Mouse (Mus musculus): Measurements from ENCODE around the gene Gpr108.
"Not testable (repeated sequence)": the region's sequence is repeated elsewhere in the genome, so short reads cannot be mapped to it uniquely, and the experiment has no call there.

Gpr108 gene

DNA sequence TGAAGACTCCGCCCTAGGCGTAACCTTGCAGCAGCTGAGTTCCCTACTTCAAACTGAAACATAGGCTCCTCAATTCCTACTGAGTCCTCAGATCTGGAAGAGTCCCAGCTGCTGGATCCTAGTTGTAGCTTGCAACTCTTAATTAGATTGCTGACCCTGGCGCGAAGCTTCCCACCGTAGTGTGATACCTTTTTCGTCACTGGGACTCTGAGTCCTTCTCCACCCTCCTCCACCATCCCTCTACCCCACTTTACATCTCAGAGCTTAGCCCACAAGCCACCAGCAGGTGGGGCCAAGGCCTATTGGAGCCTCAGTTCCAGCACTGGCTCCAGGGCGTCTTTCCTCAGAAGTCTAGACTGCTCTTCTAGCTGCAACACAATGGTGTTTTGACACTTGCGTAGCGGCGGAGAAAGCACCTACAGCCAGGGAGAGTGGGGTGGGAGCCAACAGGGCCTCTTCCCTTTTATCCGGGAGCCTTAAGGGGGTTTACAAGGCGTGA, at the start of gene Gpr108:
Gene Gpr108 (minus strand): TSS at position 246 of the 499 bp plus-strand sequence.
- peak; percentile 68 for DNase-seq (ENCODE audit: low spot score)

DNA sequence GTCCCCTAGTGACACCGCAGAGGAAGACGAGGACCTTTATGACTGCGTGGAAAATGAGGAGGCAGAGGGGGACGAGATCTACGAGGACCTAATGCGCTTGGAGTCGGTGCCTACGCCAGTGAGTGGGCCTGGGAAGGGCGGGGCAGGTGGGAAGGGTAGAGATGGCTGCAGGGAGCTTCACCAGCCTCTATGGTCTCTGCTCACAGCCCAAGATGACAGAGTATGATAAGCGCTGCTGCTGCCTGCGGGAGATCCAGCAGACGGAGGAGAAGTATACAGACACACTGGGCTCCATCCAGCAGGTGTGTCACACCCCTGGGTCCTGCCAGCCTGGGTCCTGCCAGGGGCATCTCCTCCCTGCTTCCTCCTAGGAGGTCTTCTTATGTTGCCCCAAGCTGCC, 48.8 kb upstream of the Gpr108 start:
- no peak for DNase-seq (ENCODE audit: low spot score)

DNA sequence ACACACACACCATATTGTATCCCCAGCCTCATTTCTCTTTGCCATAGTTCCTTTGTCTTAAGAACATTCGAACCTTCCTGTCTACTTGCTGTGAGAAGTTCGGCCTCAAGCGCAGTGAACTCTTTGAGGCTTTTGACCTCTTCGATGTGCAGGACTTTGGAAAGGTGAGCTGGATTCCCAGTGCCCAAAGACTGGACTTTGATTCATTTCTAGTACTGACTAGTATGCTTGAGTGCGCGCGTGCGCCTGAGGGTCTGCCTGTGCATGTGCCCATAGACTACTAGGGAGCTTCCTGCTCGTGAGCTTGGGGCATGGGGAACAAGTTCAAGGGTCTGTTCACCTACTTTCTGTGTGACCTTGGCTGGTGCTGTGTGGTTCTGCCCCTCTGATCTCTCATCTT, 47.7 kb upstream of the Gpr108 start:
- DNase-seq (ENCODE audit: low spot score), result no peak

DNA sequence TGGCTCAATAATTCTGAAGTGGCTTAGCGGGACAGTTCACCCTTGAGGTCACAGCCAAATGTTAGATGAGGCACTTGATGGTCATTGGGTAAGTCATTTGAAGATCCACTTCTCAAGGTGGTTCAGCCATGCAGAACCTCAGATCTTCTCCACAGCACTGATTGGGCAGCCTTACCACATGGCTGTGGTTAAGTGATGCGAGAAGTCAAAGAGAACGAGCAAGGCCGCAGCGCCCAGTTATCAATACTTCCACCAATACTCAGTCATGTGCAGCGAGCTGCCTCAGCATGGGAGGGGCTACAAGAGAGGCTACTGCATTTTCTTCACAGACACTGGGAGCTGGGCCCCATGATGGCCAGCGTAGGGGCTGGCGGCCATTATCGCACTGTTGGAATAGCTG, 44.7 kb upstream of the Gpr108 start:
- no peak for DNase-seq (ENCODE audit: low spot score)

DNA sequence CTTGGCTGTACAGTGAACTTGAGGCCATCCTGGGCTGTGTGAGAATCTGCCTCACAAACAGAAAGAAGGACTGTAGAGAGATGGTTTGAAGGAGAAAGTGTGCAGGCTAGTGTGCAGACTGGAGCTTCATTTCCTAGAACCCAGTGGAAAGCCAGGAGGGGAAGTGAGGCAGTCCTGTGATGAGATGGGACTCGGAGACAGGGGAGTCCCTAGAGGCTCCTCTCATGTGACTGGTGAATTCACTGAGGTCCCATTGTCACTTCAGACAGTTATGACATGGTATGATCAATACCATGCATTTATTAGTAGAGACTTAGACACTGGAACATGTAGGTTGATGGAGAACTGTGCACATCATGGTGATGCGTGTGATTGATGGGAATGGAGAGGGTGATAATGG, 44.1 kb upstream of the Gpr108 start:
- DNase-seq (ENCODE audit: low spot score), result no peak

DNA sequence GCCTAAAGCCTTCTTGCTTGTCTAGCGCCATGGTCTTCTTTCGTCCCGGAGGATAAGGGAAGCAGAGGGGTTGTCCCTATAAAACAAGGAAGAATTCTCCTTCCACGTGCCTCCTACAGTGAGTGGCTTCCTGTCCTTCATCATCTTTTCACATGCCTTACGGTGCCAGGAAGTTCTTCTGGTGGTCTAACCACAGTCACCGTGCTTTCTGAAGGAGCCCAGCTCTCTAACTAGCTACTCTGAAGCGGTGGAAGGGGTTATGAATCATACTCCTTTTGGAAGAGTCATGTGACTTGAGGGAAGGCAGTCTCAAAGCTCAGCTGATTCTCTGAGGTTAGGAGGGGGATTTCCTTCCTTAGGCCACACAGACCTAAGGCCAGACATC, 42.4 kb upstream of the Gpr108 start:
- DNase-seq (ENCODE audit: low spot score), result no peak

DNA sequence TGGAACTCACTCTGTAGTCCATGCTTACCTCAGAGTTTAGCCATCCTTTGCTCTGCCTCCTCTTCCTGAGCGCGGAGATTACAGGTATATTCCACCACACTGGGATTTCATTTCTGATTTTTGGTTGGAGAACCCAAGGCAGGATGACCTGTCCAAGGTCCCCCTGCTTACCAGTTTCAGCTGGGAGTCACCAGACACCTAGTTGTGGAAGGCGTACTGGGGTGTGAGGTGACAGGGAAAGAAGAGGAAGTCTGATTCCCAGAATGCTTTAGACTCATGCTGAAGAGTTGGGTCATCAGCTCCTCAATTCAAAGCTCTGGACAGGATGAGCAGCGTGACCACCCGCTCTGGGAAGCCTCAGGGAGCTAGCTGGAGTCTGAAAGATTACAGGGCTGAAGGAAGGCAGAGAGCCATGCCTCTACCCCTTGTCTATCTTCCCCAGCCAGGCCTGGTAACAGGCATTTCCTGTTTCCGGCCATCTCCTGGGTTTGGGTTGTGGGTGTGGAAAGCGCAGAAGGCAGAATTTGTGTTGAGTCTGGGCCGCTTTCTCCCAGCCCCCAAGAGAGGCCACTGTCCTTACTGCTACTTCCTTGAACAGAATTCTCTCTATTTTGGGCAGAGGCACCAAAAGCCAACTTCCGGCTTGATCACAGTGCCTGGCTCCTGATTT, 41.9 kb upstream of the Gpr108 start:
- no peak for DNase-seq (ENCODE audit: low spot score)

DNA sequence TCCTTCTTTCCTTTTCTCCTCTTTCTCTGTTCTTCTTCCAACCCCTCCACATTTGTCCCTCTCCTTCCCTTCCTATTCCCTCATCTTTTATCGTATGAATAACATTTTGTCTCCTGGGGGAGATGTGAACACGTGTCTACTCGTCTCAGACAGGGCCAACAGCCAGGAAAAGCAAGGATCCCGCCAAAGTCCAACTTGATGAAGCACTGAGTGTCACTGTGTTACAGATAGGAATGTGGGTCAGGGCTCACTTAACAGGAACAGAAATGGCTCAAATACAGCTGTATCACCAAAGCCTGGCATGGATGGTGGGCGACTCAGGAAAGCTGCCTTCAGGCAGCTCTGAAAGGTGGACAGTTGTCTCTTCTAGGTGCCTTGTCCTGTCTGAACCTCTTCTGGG, 41.0 kb upstream of the Gpr108 start:
- DNase-seq (ENCODE audit: low spot score), result no peak

DNA sequence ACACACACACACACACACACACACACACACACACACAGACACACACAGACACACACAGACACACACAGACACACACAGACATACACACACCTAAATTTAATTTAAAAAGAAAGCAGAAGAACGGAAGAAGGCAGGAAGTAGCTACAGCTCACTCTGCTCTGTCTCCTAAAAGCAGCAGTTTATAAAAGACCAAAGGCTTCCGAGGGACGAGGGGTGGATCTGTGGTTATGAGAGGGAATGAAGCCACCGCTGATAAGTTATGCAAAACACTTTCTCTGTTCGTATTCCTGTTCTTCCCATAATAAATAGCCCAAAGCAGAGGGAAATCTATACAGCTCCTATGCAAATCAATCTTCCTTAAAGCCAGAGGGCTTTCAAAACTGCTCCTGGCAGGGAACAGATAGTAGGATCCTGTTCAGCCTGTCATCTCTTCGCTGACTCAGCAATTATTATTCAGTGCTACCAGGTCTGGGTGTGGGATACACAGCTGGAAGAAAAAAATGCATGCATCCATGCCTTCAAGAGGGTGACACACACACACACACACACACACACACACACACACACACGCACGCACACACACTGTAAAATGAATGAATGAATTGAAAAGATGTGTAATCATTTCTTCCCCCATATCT, 38.6 kb upstream of the Gpr108 start:
- DNase-seq (ENCODE audit: low spot score), result no peak

DNA sequence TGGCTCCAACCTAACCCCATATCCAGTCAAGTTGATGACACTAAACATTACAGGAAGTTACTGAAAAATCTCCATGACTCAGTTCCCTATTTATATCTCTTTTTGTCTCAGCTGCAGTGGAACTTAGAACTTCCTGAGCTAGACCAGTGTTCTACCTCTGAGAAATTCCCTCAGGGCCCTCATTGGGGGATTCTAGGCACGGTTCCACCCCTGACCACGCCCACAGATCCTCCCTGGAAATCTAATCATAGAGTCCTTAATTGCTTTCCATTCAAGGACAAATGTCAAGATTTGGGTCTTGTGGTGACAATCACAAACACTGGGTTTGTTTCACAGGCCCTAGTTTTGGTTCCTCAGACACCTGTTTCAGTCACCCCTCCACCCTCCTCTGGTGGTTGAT, 36.8 kb upstream of the Gpr108 start:
- no peak for DNase-seq (ENCODE audit: low spot score)

DNA sequence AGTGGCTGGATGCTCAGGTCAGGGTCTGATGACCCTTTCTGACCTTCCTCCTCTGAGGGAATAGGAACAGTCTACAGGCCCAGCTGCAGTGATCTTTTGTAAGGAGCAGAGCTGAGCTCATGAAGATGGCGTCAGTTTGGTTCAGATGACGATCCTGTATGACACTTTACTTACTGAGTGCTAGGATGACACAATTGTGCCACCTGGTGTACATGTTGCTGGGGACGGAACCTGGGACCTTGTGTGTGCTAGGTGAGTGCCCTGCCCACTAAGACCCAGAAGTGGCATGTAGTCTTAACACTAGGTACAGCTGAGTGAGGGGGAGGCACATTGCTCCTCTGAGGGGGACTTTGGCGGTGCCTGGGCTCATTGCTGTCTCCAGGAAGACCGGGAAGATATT, 35.7 kb upstream of the Gpr108 start:
- no peak for DNase-seq (ENCODE audit: low spot score)

DNA sequence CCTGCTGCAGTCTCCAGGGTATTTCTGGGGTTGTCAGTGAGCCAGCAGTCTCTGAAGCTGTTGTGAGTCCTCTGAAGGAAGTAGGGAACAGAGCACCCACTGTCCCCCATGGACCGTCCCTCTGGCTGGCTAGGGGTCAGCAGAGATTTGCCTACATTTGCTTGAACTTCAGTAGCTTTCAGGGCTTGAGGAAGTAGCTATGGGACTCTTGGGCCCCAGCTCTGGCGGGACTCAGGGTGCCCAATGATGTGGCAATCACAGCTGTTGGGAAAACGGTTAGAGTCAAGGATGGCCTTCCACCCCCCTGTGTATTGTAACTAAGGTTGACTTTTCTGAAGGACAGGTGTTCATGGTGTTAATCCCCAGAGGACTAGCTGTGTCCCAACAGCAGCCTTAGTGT, 32.2 kb upstream of the Gpr108 start:
- DNase-seq (ENCODE audit: low spot score), result no peak

DNA sequence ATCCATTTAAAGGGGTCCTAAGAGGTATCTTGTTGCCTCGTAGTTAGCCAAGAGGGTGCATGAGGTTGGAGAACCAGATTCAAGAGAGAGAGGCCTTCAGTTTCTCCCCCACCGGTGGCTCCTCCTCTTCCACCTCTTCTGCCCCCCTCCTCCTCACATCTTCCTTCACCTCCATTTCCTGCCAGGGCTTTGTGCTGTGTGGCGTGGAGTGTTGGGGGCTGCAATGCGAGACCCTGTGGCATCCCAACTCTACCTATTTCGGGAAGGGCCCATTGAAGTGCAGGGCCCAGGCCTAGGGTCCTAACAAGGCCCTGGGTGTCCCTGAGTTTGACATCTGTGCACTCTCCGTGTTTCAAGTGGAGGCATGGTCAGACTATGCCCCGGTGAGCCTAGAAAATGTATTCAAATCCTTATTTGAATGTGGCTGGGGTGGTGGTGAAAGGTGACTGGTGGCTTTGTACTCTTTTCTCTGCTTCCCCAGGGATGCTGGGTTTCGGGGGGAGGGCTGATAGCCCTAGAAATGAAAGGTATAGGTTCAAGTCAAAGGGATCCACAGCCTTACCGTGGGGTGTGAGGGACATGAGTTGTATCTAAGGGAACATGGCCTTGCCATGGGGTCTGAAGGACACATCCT, 31.5 kb upstream of the Gpr108 start:
- DNase-seq (ENCODE audit: low spot score), result no peak

DNA sequence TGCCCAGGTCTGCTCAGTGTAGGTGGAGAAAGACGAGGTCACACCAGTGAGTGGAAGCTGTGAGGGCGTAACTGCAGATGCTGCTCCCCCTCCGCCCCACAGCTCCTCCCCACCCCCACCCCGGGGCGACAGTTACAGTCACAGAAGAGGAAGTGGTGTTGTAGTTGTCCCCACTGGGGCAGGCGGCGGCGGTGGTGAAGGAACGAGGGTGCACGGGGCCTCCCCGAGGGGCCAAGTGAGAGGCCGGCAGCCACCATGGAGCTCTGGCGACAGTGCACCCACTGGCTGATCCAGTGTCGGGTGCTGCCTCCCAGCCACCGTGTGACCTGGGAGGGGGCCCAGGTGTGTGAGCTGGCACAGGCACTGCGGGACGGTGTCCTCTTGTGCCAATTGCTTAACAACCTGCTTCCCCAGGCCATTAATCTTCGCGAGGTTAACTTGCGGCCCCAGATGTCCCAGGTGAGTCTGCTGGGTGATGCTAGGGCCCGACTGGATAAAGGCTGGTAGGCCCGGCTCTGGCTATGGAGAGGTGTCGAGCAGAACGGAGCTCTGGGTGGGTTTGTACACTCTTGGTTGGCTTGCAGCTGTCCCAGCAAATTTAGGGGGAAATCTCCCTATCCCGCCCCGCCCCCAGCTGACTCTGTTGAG, 30.8 kb upstream of the Gpr108 start, which contains the start of gene Vav1:
Gene Vav1 (plus strand): TSS at position 158 of the 648 bp plus-strand sequence.
- no peak for DNase-seq (ENCODE audit: low spot score)

DNA sequence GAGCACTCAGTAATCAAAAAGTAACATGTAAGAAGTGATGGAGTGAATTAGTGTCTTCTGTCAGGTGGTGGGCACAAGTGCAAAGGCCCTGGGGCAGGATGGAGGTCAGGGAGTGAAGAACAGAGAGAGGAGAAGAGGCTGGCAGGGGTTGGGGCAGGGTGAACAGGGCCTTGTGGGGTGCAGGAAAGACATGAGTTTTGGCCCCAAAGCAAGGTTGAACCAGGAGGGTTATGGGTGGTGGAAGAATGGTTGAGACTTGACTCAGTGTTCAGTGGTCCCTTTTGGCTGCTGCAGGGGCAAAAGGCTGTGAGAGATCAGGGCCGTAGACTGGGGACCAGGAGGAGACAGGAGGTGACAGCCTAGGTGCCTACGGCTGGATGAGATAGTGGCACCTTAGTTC, 30.3 kb upstream of the Gpr108 start:
- no peak for DNase-seq (ENCODE audit: low spot score)

DNA sequence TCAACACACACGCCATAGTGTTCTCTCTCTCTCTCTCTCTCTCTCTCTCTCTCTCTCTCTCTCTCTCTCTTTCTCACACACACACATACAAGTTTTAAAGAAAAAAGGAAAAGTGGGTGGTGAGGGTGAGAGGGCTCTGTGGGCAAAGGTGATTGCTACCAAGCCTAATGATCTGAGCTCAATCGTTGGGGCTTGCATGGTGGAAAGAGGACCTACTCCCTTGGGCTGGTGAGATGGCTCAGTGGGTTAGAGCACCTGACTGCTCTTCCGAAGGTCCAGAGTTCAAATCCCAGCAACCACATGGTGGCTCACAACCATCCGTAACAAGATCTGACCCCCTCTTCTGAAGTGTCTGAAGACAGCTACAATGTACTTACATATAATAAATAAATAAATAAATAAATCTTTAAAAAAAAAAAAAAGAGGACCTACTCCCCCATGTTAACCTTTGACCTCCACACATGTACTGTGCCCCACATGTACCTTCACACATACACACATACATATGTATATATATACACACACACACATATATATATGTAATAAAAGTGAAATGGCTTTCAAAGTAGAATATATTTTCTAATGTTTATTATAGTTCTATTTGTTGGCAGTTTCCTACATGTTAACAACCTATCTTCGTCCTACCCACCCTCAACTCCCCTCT, 29.5 kb upstream of the Gpr108 start:
- not testable (repeated sequence) for DNase-seq (ENCODE audit: low spot score)

DNA sequence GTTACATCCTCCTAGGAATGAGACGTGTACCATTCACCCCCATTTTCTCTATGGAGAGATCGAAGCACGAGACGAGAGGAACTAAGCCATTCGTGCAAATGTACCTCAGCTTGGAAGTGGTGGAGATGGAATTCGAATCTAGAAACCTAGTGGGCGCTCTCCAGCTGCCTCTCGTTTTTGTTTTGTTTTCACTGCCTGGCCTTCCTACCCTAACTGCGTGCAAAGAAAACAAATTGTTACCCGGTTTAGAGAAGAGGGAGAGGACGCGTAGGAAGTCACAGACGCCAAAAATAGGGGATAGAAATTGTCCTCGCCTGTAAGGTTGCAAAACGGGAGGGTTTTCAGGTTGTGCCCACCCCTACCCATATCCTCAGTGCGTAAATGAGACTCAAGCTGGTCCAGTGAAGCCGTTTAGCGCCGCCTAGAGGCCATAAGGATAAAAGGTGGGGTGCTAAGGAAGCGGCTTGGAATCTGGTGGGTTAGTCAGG, 28.4 kb upstream of the Gpr108 start:
- peak; percentile 58 for DNase-seq (ENCODE audit: low spot score)

DNA sequence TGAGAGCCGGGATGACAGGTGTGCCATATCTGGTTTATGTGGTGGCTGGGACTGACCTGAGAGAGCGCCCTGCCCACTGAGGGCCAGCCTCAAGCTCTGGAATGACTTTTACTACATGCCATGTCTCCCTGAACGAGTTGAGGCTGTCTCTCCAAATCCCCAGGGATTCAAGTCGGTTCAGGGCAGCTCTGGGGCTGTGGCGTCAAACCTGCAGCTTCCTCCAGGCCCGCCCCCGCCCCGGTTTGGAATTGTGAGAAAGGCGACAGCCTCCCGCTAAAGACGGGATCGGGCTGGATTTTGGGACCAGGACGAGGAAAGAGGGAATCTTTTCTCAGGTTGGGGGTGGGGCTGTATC, 27.7 kb upstream of the Gpr108 start:
- DNase-seq (ENCODE audit: low spot score), result no peak

DNA sequence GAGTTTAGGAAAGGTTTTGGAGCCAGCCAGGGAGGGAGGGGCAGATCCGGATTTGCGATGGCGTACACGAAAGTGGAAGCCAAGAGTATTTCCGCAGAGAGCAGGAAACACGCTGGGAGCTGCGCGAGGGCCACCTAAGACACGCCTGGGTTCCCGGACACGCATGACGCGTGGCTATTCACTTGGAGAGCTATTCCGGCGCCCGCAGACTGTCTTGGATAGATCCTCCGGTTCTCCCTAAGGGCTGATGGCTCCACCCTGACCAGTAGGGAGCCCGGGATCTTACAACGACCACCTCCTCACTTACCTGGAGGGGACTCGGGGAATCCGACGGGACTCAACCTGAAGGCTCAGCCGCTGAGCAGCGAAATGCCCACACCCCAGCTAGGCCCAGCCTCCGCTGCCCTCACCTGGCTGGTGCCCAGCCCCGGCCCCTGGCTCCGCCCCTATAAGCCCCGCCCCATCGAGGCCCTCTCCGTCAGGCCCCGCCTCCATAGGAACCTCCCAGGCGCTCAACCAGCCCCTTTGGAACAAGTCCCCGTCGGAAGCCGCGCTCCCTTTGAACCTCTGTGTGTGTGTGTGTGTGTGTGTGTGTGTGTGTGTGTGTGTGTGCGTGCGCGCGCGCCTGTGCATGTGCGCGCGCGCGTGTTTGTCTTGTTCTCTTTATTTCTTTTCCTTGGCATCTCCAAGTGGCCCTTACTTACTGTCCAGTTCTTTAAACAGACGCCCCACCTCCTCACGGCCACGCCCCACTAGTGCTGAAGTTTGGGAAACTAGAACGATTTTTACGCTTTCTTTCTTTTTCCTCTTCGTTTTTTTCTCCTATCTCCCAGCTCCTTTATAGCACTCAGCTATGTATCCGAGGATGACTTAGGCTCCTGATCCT, 27.1 kb upstream of the Gpr108 start:
- peak; percentile 86 for DNase-seq (ENCODE audit: low spot score)

DNA sequence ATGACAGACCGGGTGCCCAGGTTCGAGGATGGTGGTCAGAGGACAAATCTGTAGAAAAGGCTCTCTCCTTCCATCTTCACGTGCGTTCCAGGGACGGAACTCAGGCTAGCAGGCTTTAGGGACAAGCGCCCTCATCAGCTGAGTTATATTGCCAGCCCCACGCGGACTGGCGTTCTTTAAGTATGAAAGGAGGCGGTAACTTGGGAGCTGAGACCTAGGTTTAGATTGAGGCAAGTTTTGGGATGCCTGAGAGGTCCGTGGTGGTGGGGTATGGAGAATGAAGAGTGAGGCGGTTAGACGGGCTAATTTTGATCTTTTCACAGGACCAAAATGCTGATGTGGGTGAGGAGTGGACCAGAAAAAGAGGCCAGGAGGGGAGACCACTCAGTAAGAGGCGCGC, 26.4 kb upstream of the Gpr108 start:
- DNase-seq (ENCODE audit: low spot score), result no peak

DNA sequence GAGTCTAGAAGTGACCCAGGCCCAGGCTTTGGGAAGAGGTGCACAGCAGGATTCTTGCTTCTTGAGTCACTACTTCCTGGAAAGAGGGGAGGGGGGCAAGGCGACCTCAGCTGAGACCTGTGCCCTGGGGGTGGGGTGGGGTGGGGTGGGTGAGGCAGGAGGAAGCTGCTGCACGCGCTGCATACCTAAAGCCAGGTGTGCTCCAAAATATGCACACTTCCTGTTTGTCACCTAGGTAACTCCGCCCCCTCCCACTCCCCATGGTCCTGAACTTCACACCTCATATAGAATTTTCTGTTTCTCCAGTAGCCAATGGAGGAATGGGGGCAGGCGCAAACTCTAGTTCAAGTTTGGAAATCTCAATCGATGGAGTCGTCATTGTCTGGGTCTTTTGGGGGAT, 25.6 kb upstream of the Gpr108 start:
- DNase-seq (ENCODE audit: low spot score), result no peak

Measured in ovary, postnatal 14 days (tissue).